Mouse (Mus musculus) kidney, embryonic 15.5 days (tissue): ENCODE results near the gene Dnmt1. TPM values are rescaled to one million over a fixed set of nuclear protein-coding genes. Genes with fewer than 3 reads are reported as not detected.

Source experiments
- ATAC-seq: fragments of 200-750 bp; cut with Nextera tagmentation; replicated peaks from 2 replicates; pipeline ENCODE4 v1.8.0; 2017; ENCODE audit warnings: moderate TSS enrichment; ENCODE audit not compliant: low FRiP score
- H3K27ac ChIP-seq: fragments of 300-500 bp; sonication (generic); 2 replicates; pipeline ENCODE4 v1.5.1; 2015; ENCODE audit warnings: mild to moderate bottlenecking, inconsistent platforms
- H3K27me3 ChIP-seq: fragments of 300-500 bp; sonication (generic); 2 replicates; pipeline ENCODE4 v1.6.1; 2015; ENCODE audit warnings: inconsistent platforms
- H3K36me3 ChIP-seq: fragments of 300-500 bp; sonication (generic); 2 replicates; pipeline ENCODE4 v1.6.1; 2015; ENCODE audit warnings: inconsistent platforms
- H3K4me1 ChIP-seq: fragments of 300-500 bp; sonication (generic); 2 replicates; pipeline ENCODE4 v1.6.1; 2015; ENCODE audit warnings: inconsistent platforms
- H3K4me2 ChIP-seq: fragments of 300-500 bp; sonication (generic); 2 replicates; pipeline ENCODE4 v1.6.1; 2015; ENCODE audit warnings: moderate library complexity, mild to moderate bottlenecking, inconsistent platforms
- H3K4me3 ChIP-seq: fragments of 300-500 bp; sonication (generic); replicated peaks from 2 replicates; pipeline ENCODE4 v1.5.1; 2015; ENCODE audit warnings: mild to moderate bottlenecking, inconsistent platforms
- H3K9ac ChIP-seq: fragments of 300-500 bp; sonication (generic); 2 replicates; pipeline ENCODE4 v1.6.1; 2015; ENCODE audit warnings: mild to moderate bottlenecking, inconsistent platforms
- H3K9me3 ChIP-seq: fragments of 300-500 bp; sonication (generic); replicated peaks from 2 replicates; pipeline ENCODE4 v1.6.1; 2016; ENCODE audit warnings: inconsistent platforms
- WGBS: fragments of 180-500 bp; shearing (Covaris S2); methylation state at CpG from one replicate; pipeline ENCODE4 v1.1.7; 2015; ENCODE audit warnings: mixed read lengths; 5-methylcytosine and 5-hydroxymethylcytosine counted together
- polyA plus RNA-seq: library from polyadenylated mRNA; unstranded; fragments of >200 nt; fragmentation: Nextera tagmentation; extraction: Ambion mirVana; gene quantifications from 2 replicates; pipeline ENCODE4 v1.2.1, GENCODE M21; 2015

Gene Dnmt1
- polyA plus RNA-seq, 1 experiment from 2014 or later = 108 TPM

- no peaks in the 10 kb centered on the region for H3K36me3 ChIP-seq
- H3K27me3 ChIP-seq = no peaks in the 10 kb centered on the region
- no peak overlapping the region for H3K4me2 ChIP-seq
- H3K4me1 ChIP-seq = peaks cover 21% of the 10 kb centered on the region
- H3K27ac ChIP-seq = no peak overlapping the region
- H3K9me3 ChIP-seq = no peaks in the 10 kb centered on the region
- H3K9ac ChIP-seq = no peak overlapping the region
- no peak overlapping the region for H3K4me3 ChIP-seq
- ATAC-seq = no peak
- 100% methylated on average over 4 of the region's 4 CpGs for WGBS
Measured at GRCm38 (mm10) chr9:20991587-20991986, 31.9 kb upstream of the Dnmt1 start.

- Histone ChIP-seq H3K4me1 (peaks cover 21% of the 10 kb centered on the region), H3K27me3 (no peaks in the 10 kb centered on the region), H3K4me3 (peak overlapping the region; percentile 6; the same call in 1 of the 2 replicates), H3K27ac (peak overlapping the region; percentile 61; the same call in 1 of the 2 replicates), H3K9me3 (no peaks in the 10 kb centered on the region), H3K4me2 (peak overlapping the region; percentile 41), H3K36me3 (no peaks in the 10 kb centered on the region), H3K9ac (peak overlapping the region; percentile 18; the same call in 1 of the 2 replicates)
- ATAC-seq = 0 out of 2 replicates have a peak, but pooled peaks have one; percentile 38
- whole genome bisulfite sequencing = 5% methylated on average over 10 of the region's 10 CpGs
Measured at GRCm38 (mm10) chr9:20990861-20991260, 31.2 kb upstream of the Dnmt1 start.

GRCm38 (mm10) chr9:20987953-20988352, 28.3 kb upstream of the Dnmt1 start:
- WGBS = 24% methylated on average over 7 of the region's 7 CpGs
- H3K27me3 ChIP-seq = no peaks in the 10 kb centered on the region
- no peak for ATAC-seq
- no peaks in the 10 kb centered on the region for H3K9me3 ChIP-seq
- no peak overlapping the region for H3K4me2 ChIP-seq
- no peaks in the 10 kb centered on the region for H3K36me3 ChIP-seq
- peaks cover 23% of the 10 kb centered on the region for H3K4me1 ChIP-seq
- no peak overlapping the region for H3K4me3 ChIP-seq
- peak overlapping the region; percentile 33; the same call in 1 of the 2 replicates for H3K27ac ChIP-seq
- H3K9ac ChIP-seq = no peak overlapping the region

- H3K9ac ChIP-seq = no peak overlapping the region
- H3K36me3 ChIP-seq = no peaks in the 10 kb centered on the region
- 56% methylated on average over 15 of the region's 15 CpGs for WGBS
- H3K27me3 ChIP-seq = no peaks in the 10 kb centered on the region
- peak; percentile 48; the same call in 1 of the 2 replicates for ATAC-seq
- H3K9me3 ChIP-seq = no peaks in the 10 kb centered on the region
- peak overlapping the region; percentile 33 for H3K27ac ChIP-seq
- no peak overlapping the region for H3K4me3 ChIP-seq
- H3K4me1 ChIP-seq = peaks cover 28% of the 10 kb centered on the region
- H3K4me2 ChIP-seq = no peak overlapping the region
Measured at GRCm38 (mm10) chr9:20986952-20987686, 27.4 kb upstream of the Dnmt1 start.

GRCm38 (mm10) chr9:20983169-20983568, 23.5 kb upstream of the Dnmt1 start:
- H3K27me3 ChIP-seq = no peaks in the 10 kb centered on the region

GRCm38 (mm10) chr9:20982171-20982570, 22.5 kb upstream of the Dnmt1 start:
- Histone ChIP-seq H3K4me2 (no peak overlapping the region), H3K36me3 (no peaks in the 10 kb centered on the region), H3K9ac (no peak overlapping the region), H3K27ac (no peak overlapping the region), H3K4me1 (peaks cover 18% of the 10 kb centered on the region), H3K9me3 (no peaks in the 10 kb centered on the region), H3K27me3 (no peaks in the 10 kb centered on the region), H3K4me3 (no peak overlapping the region)
- 70% methylated on average over 3 of the region's 3 CpGs for WGBS
- ATAC-seq = no peak

More at GRCm38 (mm10) chr9:20983169-20983568, 23.5 kb upstream of the Dnmt1 start:
- Histone ChIP-seq H3K27ac (0 out of 2 replicates have a peak overlapping the region, but pooled peaks have one; percentile 34), H3K4me2 (no peak overlapping the region), H3K9ac (no peak overlapping the region), H3K4me1 (peaks cover 24% of the 10 kb centered on the region), H3K9me3 (no peaks in the 10 kb centered on the region), H3K4me3 (no peak overlapping the region), H3K36me3 (no peaks in the 10 kb centered on the region)
- WGBS = 26% methylated on average over 5 of the region's 5 CpGs
- no peak for ATAC-seq

GRCm38 (mm10) chr9:20979769-20980168, 20.1 kb upstream of the Dnmt1 start:
- H3K36me3 ChIP-seq = no peaks in the 10 kb centered on the region
- H3K27me3 ChIP-seq = no peaks in the 10 kb centered on the region
- WGBS = 82% methylated on average over 7 of the region's 7 CpGs
- H3K27ac ChIP-seq = no peak overlapping the region
- H3K9me3 ChIP-seq = no peaks in the 10 kb centered on the region
- no peak overlapping the region for H3K9ac ChIP-seq
- ATAC-seq = no peak
- no peak overlapping the region for H3K4me2 ChIP-seq
- H3K4me1 ChIP-seq = peaks cover 36% of the 10 kb centered on the region
- H3K4me3 ChIP-seq = no peak overlapping the region

GRCm38 (mm10) chr9:20979181-20979580, 19.5 kb upstream of the Dnmt1 start:
- H3K9me3 ChIP-seq = no peaks in the 10 kb centered on the region
- H3K4me1 ChIP-seq = peaks cover 41% of the 10 kb centered on the region
- H3K27ac ChIP-seq = peak overlapping the region; percentile 65; the same call in 1 of the 2 replicates
- H3K4me3 ChIP-seq = no peak overlapping the region
- H3K4me2 ChIP-seq = no peak overlapping the region
- no peaks in the 10 kb centered on the region for H3K27me3 ChIP-seq
- WGBS = 49% methylated on average over 5 of the region's 5 CpGs
- ATAC-seq = no peak
- H3K36me3 ChIP-seq = no peaks in the 10 kb centered on the region
- H3K9ac ChIP-seq = no peak overlapping the region

- no peak overlapping the region for H3K4me2 ChIP-seq
- WGBS = 64% methylated on average over 10 of the region's 10 CpGs
- H3K4me3 ChIP-seq = no peak overlapping the region
- no peak overlapping the region for H3K9ac ChIP-seq
- peaks cover 45% of the 10 kb centered on the region for H3K4me1 ChIP-seq
- no peaks in the 10 kb centered on the region for H3K9me3 ChIP-seq
- ATAC-seq = no peak
- no peaks in the 10 kb centered on the region for H3K36me3 ChIP-seq
- no peaks in the 10 kb centered on the region for H3K27me3 ChIP-seq
- H3K27ac ChIP-seq = peak overlapping the region; percentile 65
Measured at GRCm38 (mm10) chr9:20978409-20979095, 18.9 kb upstream of the Dnmt1 start.

- H3K9me3 ChIP-seq = no peaks in the 10 kb centered on the region
- no peaks in the 10 kb centered on the region for H3K27me3 ChIP-seq
- H3K4me2 ChIP-seq = peak overlapping the region; percentile 91
- ATAC-seq = no peak
- 0 out of 2 replicates have a peak overlapping the region, but pooled peaks have one; percentile 90 for H3K9ac ChIP-seq
- peaks cover 48% of the 10 kb centered on the region for H3K4me1 ChIP-seq
- H3K36me3 ChIP-seq = no peaks in the 10 kb centered on the region
- WGBS = 1% methylated on average over 4 of the region's 4 CpGs
- peak overlapping the region; percentile 96 for H3K27ac ChIP-seq
- peak overlapping the region; percentile 88 for H3K4me3 ChIP-seq
Measured at GRCm38 (mm10) chr9:20976961-20977689, 17.4 kb upstream of the Dnmt1 start.

- ATAC-seq = peak; percentile 70
- Histone ChIP-seq H3K9ac (peak within 1 kb of the TSS; percentile 90), H3K9me3 (no peaks in the 10 kb centered on the region), H3K27ac (peak within 1 kb of the TSS; percentile 96), H3K4me1 (peaks cover 56% of the 10 kb centered on the region), H3K27me3 (no peaks in the 10 kb centered on the region), H3K4me3 (peak within 1 kb of the TSS; percentile 88), H3K36me3 (no peaks in the 10 kb centered on the region), H3K4me2 (peak within 1 kb of the TSS; percentile 91)
- WGBS = under 1% methylated on average over 47 of the region's 47 CpGs
Measured at GRCm38 (mm10) chr9:20976216-20976960, 16.7 kb upstream of the Dnmt1 start, which contains the start of gene S1pr2. TSS of gene S1pr2 (minus strand) at chr9:20976781.
